ENCODE assay signal across 17 mouse cellular contexts in genomic region chr6:145202432-145203125, GRCm38 (mm10).
"Had no signal": no experiment of that assay in that cellular context is flagged by ENCODE, and none has a peak within 500 bp of the region (broad histone marks: within the 10 kb centered on the region; RNA-seq: fewer than 3 reads in every experiment).

No protein-coding gene starts in this region.

- ATAC-seq: hindbrain, embryonic 16.5 days; inflammation-experienced regulatory T-cells, adult 6 months; intestine, postnatal 0 days had no signal

- DNase-seq: kidney, adult 9 months; kidney, postnatal 10 days; kidney, postnatal 4 days; left cerebral cortex, postnatal 4 days; lung, adult 2 months; lung, postnatal 36 days; right cerebral cortex, postnatal 14 days; thymus, postnatal 36 days had no signal

- H3K27me3 ChIP-seq: limb, embryonic 15.5 days; neural tube, embryonic 13.5 days; stomach, embryonic 15.5 days had no signal

- H3K4me3 ChIP-seq: layer of hippocampus, adult 2 months; limb, embryonic 15.5 days; midbrain, embryonic 10.5 days; neural tube, embryonic 13.5 days; stomach, embryonic 15.5 days had no signal

- H3K27ac ChIP-seq: layer of hippocampus, adult 2 months; limb, embryonic 15.5 days; liver, embryonic 14.5 days; midbrain, embryonic 10.5 days; neural tube, embryonic 13.5 days; stomach, embryonic 15.5 days had no signal

- H3K4me1 ChIP-seq: limb, embryonic 15.5 days; midbrain, embryonic 10.5 days; neural tube, embryonic 13.5 days; stomach, embryonic 15.5 days had no signal

- H3K4me2 ChIP-seq: limb, embryonic 15.5 days; neural tube, embryonic 13.5 days; stomach, embryonic 15.5 days had no signal

- H3K9ac ChIP-seq: limb, embryonic 15.5 days; liver, embryonic 14.5 days; neural tube, embryonic 13.5 days; stomach, embryonic 15.5 days had no signal

- H3K9me3 ChIP-seq: limb, embryonic 15.5 days; midbrain, embryonic 10.5 days; neural tube, embryonic 13.5 days; stomach, embryonic 15.5 days had no signal

- H3K36me3 ChIP-seq: limb, embryonic 15.5 days; midbrain, embryonic 10.5 days; neural tube, embryonic 13.5 days; stomach, embryonic 15.5 days had no signal
